Mouse (Mus musculus) megakaryocyte, embryonic 14.5 days (primary cell): ENCODE results near the gene Adpgk.

Source experiments
- FLI1 ChIP-seq: IDR thresholded peaks from 2 replicates; pipeline ENCODE4 v1.6.1; 2012; ENCODE audit warnings: low read length, inconsistent platforms, mixed read lengths
- GATA1 ChIP-seq: IDR thresholded peaks from 3 replicates; pipeline ENCODE4 v1.6.1; 2012; ENCODE audit warnings: mixed read lengths, low read length, inconsistent platforms, borderline replicate concordance

DNA sequence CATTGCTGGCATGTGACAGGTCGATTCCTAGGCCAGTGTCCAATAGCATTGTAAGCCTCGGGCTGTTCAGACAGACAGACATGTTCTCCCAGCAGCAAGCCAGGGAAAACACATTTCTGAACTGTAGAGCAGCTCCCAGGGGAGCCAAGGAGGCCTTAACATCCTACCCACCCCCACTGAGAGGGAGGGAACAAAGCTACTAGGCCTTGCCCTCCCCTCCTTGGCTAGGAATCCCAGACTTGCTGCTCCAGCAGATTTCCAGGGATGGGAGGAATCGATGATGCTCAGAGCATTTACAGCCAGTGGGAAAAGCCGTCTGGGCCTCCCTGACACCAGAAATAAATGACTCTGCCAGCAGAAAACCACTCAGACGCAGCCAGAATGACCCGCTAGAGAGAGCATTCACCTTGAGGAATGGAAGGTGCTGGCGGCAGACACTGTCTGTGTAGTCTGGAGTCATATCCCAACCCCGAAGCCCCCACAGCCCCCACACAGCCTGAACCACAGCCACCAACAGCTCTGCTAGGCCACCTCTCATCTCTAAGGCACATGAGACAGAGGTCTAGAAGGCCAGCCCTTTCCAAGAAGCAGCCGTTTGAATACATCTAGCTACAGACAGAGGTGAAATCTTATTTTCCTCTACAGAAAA lies 31.4 kb upstream of the Adpgk start:
- TF ChIP-seq FLI1 = no peak
- no peak for TF ChIP-seq GATA1
